Mouse (Mus musculus): ENCODE measurements around the gene Ccdc142.

Gene Ccdc142

DNA sequence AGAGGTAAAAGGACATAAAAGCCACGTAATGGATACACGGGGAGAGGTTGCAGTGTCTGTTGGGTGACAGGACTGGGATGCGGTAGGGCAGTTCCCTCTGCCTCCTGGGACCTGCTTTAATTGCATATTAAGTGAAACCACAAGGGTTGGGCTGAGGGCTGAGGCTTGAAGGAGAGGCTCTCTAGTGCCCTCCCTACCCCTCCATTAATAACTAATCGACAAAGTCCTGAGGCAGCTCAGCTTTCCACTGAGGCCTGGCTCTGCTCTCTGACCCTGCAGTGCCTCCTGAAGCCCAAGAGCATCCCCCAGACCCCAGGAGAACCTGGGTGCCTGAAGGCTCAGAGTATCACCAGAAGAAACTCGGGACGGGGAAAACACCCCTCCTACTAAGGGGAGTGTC lies 16.9 kb upstream of the Ccdc142 start:
- no peak for DNase-seq (ENCODE audit: low read depth, low spot score)

GRCm38 (mm10) chr6:83086121-83087035 lies 15.0 kb upstream of the Ccdc142 start, which contains the start of gene Lbx2:
Gene Lbx2 (plus strand): TSS chr6:83086367.
- DNase-seq (ENCODE audit: low read depth, low spot score) = peak; percentile 45

GRCm38 (mm10) chr6:83087205-83087925 lies 14.0 kb upstream of the Ccdc142 start:
- peak; percentile 61 for DNase-seq (ENCODE audit: low read depth, low spot score)

- peak; percentile 14 for DNase-seq (ENCODE audit: low read depth, low spot score)
Measured at GRCm38 (mm10) chr6:83087926-83088260, 13.5 kb upstream of the Ccdc142 start.

GRCm38 (mm10) chr6:83092416-83093127 lies 8.8 kb upstream of the Ccdc142 start:
- DNase-seq (ENCODE audit: low read depth, low spot score) = no peak

DNA sequence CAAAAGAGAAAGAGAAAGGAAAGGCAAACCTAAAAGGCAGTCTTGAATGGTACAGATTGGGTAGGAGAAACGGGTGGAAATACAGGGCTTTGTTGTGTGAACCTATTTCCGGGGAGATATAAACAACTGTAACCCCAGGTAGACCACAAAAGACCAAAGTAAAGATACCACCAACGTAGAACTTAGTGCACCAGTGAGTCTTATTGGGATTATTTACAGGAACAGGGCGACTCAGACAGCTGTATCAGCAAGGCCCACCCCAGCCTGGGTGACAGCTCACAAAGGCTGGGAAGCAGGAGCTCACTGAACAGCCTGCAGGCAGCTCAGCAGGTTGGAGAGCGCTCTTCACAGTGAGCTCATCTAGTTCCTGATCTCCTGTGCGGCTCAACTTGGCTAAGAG lies 5.4 kb upstream of the Ccdc142 start:
- no peak for DNase-seq (ENCODE audit: low read depth, low spot score)

- no peak for DNase-seq (ENCODE audit: low read depth, low spot score)
Measured at GRCm38 (mm10) chr6:83098411-83098810, 3.0 kb upstream of the Ccdc142 start.

DNA sequence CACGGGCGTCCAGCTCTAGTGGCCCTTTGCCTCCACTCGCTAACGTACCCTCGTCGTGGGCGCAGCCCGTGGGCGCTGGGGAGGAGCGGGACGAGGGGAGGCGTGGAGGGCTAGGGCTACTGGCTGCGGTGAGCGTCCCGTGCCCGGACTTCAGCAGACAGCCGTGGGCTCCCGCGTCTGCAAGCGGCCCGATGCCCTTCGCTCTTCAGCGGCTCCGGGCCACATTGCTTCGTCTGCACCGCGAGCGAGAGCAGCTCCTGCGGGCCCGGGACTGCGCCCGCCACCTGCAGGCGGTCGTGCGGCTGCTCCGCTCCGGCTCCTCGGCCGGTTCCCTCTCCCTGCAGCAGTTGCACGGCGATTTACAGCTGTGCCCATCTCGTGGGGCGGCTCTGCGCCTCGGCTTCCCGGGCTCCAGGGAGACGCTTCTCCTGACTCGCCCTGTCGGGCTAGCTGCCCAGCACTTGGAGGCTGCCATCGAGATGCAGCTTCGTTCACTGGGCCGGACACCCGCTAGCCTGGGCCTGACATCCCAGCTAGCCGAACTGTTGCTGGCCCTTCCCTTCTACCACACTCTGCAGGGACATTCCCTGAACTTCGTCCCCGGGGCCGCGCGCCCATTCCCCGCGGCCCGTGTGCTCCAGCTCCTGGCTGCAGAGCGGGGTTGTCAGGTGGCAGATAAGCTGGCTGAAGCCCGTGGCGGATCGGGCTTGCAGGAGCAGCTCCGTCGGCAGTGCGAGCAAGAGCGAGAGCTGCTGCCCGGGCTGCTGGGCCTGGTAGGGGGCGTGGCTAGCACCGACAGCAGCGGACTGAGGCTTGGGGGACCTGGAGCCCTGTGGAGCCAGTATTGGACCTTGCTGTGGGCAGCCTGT lies 521 bp downstream of the Ccdc142 start:
- DNase-seq (ENCODE audit: low read depth, low spot score) = peak; percentile 76

DNA sequence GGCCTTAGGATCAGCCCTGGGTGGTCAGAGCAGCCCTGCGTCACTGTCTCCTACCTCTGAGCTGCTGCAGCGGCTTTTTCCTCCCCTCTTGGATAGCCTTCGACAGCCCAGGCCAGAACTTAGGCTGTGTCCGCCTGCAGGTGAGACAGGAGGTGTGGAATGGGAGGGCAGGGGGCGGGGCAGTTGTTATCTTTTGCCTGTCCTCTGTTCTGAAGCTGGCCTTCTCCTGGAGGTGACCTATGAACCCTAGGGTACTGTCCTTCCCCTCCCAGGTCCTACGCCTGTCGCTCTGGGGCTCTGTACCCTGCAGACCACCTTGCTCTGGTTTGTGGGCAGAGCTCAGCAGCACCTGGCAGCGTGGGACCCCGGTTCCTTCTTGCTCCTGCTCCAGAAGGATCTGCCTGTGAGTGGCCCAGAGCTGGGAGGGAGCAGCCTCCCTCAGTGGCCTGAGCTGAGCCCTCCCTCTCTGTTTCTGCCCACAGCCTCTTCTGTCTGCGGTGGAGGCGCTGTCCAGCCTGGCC lies 1.8 kb downstream of the Ccdc142 start:
- DNase-seq (ENCODE audit: low read depth, low spot score) = no peak

- no peak for DNase-seq (ENCODE audit: low read depth, low spot score)
Measured at GRCm38 (mm10) chr6:83104158-83104557, 2.8 kb downstream of the Ccdc142 start.

- DNase-seq (ENCODE audit: low read depth, low spot score) = peak; percentile 92
Measured at GRCm38 (mm10) chr6:83107566-83108400, 6.4 kb downstream of the Ccdc142 start.

DNA sequence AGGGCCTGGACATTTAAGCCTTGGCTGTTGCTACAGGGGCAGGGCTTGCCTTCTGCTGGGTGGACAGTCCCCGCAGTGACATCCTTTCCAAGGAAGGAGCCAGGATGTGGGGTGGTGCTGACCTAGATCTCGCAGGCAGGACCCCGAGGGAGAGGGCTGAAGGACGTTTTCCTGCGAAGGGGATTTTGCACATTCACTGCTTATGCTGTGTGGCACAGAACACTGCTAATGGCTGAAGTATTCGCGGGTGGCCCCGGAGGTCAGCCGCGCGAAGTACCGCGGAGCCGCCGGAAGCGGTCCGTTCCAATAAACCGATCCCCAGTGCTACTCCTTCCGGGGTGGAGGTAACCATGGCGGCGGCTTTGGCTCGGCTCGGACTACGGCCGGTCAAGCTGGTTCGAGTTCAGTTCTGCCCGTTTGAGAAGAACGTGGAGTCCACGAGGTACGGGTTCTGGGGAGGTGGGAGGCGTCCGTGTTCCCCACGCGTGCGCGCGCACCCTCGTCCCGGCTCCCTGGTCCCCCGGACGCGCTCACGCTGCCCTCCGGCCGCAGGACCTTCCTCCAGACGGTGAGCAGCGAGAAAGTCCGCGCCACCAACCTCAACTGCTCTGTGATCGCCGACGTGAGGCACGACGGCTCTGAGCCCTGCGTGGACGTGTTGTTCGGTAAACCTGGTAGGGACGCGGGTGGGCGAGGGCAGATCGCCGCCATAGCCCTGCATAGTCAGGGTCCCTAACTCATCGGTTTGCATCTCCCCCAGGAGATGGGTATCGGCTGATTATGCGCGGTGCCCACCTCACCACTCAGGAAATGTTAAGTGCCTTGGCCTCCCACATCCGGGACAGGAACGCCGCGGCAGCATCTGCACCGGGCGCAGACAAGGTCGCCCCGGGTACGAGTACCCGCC lies 7.6 kb downstream of the Ccdc142 start, which contains the start of gene Mrpl53:
Mrpl53 (plus strand) TSS at position 279 of the 907 bp plus-strand sequence.
- DNase-seq (ENCODE audit: low read depth, low spot score) = peak; percentile 76

- no peak for DNase-seq (ENCODE audit: low read depth, low spot score)
Measured at GRCm38 (mm10) chr6:83111510-83112136, 10.2 kb downstream of the Ccdc142 start.

- peak; percentile 83 for DNase-seq (ENCODE audit: low read depth, low spot score)
Measured at GRCm38 (mm10) chr6:83115011-83115671, 13.7 kb downstream of the Ccdc142 start, which contains the start of gene Mogs. Gene Mogs (plus strand): TSS chr6:83115496.

DNA sequence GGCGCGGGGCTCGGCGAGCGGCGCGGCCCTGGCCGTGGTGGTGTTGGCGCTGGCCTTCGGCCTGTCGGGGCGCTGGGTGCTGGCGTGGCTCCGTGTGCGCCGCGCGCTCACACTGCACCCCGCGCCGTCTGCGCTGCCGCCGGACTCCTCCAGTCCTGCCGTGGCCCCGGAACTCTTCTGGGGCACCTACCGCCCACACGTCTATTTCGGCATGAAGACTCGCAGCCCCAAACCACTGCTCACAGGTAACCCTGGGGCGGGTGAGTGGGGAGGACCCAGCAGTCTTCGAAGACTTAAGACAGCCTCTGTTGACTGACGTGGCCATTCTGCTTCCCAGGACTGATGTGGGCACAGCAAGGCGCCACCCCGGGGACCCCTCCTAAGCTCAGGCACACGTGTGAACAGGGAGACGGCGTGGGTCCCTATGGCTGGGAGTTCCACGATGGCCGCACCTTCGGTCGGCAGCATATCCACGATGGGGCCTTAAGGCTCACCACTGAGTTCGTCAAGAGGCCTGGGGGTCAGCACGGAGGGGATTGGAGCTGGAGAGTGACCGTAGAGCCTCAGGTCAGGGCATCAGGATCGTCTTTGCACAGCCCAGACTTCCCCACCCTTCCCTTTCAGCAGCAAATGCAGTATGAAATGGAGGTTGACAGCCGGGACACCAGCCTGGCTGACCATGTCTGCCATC lies 14.4 kb downstream of the Ccdc142 start:
- no peak for DNase-seq (ENCODE audit: low read depth, low spot score)

DNA sequence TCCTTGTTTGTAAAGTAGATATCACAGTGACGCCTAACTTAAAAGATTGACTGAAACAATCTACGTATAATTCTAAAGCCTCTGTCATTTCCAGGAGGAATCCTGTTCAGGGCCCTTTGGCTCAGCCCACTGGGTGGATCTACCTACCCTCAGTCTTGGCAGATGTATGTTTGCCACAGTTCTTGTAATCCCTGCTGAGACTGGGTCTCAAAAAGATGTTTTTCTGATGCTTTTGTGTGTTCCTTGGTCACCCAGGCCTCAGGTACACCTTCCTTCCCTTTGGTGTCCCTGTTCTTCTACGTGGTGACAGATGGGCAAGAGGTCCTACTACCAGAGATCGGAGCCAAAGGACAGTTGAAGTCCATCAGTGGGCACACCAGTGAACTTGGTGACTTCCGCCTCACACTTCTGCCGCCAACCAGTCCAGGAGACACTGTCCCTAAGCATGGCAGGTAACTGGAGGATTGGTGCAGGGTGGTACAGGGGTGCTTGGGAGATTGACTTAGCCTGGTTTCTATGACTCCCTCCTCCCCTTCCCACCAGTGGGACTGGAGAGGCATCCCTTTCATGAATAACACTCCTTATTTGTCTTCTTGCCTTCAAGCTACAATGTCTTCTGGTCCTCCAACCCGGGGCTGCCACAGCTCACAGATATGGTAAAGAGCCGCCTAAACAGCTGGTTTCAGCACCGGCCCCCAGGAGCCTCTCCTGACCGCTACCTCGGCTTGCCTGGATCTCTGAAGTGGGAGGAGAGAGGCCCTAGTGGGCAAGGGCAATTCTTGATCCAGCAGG lies 15.2 kb downstream of the Ccdc142 start:
- no peak for DNase-seq (ENCODE audit: low read depth, low spot score)

DNA sequence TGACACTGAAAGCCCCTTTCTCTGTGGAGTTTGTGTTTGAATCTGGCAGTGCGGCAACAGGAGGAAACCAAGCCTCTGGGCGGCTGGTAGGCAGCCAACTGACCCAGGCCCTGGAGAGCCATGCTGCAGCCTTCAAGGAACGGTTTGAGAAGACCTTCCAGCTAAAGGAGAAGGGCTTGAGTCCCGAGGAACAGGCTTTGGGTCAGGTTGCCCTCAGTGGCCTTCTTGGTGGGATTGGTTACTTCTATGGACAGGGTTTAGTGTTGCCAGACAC lies 15.7 kb downstream of the Ccdc142 start:
- no peak for DNase-seq (ENCODE audit: low read depth, low spot score)
